Mouse (Mus musculus) myocyte (in vitro differentiated cells): ENCODE measurements around the gene Mb21d2.

ENCODE experiments used
- CEBPB ChIP-seq: IDR thresholded peaks from 2 replicates; pipeline ENCODE4 v1.6.1; 2011; ENCODE audit warnings: mild to moderate bottlenecking, moderate library complexity; ENCODE audit not compliant: poor library complexity, insufficient read depth, severe bottlenecking
- E2F4 ChIP-seq: IDR thresholded peaks from one replicate; pipeline ENCODE4 v1.6.1; 2011; ENCODE audit warnings: mild to moderate bottlenecking, control low read depth, moderate library complexity; ENCODE audit not compliant: insufficient read depth
- MAX ChIP-seq: IDR thresholded peaks from one replicate; pipeline ENCODE4 v1.6.1; 2011; ENCODE audit warnings: low read depth, mild to moderate bottlenecking, control low read depth
- MYOD1 ChIP-seq, 3 experiments: IDR thresholded peaks; one replicate each; pipeline ENCODE4 v1.6.1; 2011; ENCODE audit warnings: control low read depth in 2 of 3, low read depth in 2 of 3, mild to moderate bottlenecking in 2 of 3, moderate library complexity in 1 of 3; ENCODE audit not compliant: insufficient read length in 2 of 3, control insufficient read depth in 1 of 3
- MYOG ChIP-seq, 3 experiments: IDR thresholded peaks; one replicate each; pipeline ENCODE4 v1.6.1; 2011; ENCODE audit warnings: control low read depth in 2 of 3, low read depth in 2 of 3, mild to moderate bottlenecking in 2 of 3; ENCODE audit not compliant: insufficient read length in 2 of 3, control insufficient read depth in 1 of 3, insufficient read depth in 1 of 3
- POLR2A ChIP-seq: IDR thresholded peaks from one replicate; pipeline ENCODE4 v1.6.1; 2011; ENCODE audit warnings: low read depth, mild to moderate bottlenecking, control low read depth, moderate library complexity; ENCODE audit not compliant: insufficient read length
- POLR2AphosphoS2 ChIP-seq: IDR thresholded peaks from one replicate; pipeline ENCODE4 v1.6.1; 2011; ENCODE audit warnings: low read depth, control low read depth; ENCODE audit not compliant: insufficient read length
- REST ChIP-seq: IDR thresholded peaks from one replicate; pipeline ENCODE4 v1.6.1; 2011; ENCODE audit warnings: mild to moderate bottlenecking, control low read depth, moderate library complexity; ENCODE audit not compliant: insufficient read depth, insufficient read length
- SRF ChIP-seq: IDR thresholded peaks from one replicate; pipeline ENCODE4 v1.6.1; 2011; ENCODE audit warnings: low read depth; ENCODE audit not compliant: control insufficient read depth, insufficient read length
- TCF12 ChIP-seq: IDR thresholded peaks from one replicate; pipeline ENCODE4 v1.6.1; 2011; ENCODE audit warnings: mild to moderate bottlenecking, control low read depth; ENCODE audit not compliant: poor library complexity, insufficient read depth, severe bottlenecking
- TCF3 ChIP-seq: IDR thresholded peaks from one replicate; pipeline ENCODE4 v1.6.1; 2011; ENCODE audit warnings: low read depth, control low read depth; ENCODE audit not compliant: insufficient read length
- USF1 ChIP-seq: IDR thresholded peaks from one replicate; pipeline ENCODE4 v1.6.1; 2011; ENCODE audit warnings: low read depth, mild to moderate bottlenecking, control low read depth, moderate library complexity

- no peak for TF ChIP-seq MYOG (IDR thresholded peaks at IDR 0.05; ENCODE audit: control insufficient read depth in 1 of 3, insufficient read depth in 1 of 3, insufficient read length in 2 of 3, low read depth in 2 of 3)
- no peak for TF ChIP-seq SRF
- no peak for TF ChIP-seq USF1
- TF ChIP-seq POLR2A = no peak
- TF ChIP-seq CEBPB = no peak
- no peak for TF ChIP-seq E2F4
- no peak for TF ChIP-seq MAX
- TF ChIP-seq MYOD1 (IDR thresholded peaks at IDR 0.05; ENCODE audit: control insufficient read depth in 1 of 3, insufficient read length in 2 of 3, low read depth in 2 of 3) = no peak
- TF ChIP-seq POLR2AphosphoS2 = no peak
- TF ChIP-seq TCF3 = no peak
- TF ChIP-seq TCF12 = no peak
- TF ChIP-seq REST = no peak
Measured at GRCm38 (mm10) chr16:28881787-28882186, 47.7 kb downstream of the Mb21d2 start.
